Mouse (Mus musculus): Measurements from ENCODE around the gene Lpin2. TPM values are rescaled to one million over a fixed set of nuclear protein-coding genes. Genes with fewer than 3 reads are reported as not detected.

Gene Lpin2
- polyA plus RNA-seq, 1 experiment from 2014 or later: 48.0 TPM

DNA sequence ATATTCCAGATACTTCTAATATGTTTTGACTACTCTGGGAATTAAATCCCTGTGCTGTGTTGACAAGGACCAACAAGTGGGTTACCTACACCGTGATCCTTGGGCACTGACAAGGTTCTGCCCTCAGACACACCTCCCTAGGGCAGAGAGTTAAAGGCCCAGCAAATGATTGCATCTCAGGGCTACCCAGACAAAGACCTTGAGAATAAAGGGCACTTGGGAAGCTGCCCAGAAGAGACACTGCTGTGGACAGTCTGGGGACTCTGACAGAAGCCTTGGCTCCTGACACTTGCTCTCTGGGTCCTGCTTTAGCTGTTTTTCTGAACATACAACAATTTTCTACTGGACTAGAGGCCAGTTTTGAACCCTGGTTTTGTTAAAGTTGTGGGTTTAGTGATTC is 27.1 kb upstream of the Lpin2 start:
- Histone ChIP-seq H3K27me3 (ENCODE audit: poor library complexity, severe bottlenecking) (no peaks in the 10 kb centered on the region), H3K4me1 (peaks cover 36% of the 10 kb centered on the region), H3K27ac (peak overlapping the region; percentile 53; the same call in 1 of the 2 replicates), H3K4me3 (no peak overlapping the region), H3K9me3 (no peaks in the 10 kb centered on the region), H3K36me3 (replicated peaks) (no peaks in the 10 kb centered on the region)
- no peak for DNase-seq (ENCODE audit: extremely low spot score, low spot score)
- 68% methylated on average over 1 of the region's 1 CpGs for WGBS

DNA sequence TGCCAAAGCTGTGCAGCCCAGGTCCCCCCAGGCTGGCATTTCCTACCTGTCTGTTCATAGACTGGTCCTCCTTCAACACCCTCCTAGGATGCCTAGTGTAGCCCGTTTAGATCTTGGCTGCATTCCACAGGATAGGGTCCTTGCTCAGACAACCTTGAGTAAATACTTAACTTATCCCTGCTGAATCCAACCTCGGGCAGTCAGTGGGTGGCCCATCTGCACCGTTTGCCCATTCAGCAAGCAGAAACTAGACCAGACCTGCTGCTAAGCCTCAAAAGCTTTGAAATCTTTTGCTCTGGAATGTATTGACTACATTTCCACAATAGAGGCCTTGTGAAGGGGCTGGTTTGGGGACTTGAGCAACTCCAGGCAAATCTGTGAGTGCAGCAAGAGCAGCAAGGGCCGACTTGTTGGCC is 23.2 kb upstream of the Lpin2 start:
- no peaks in the 10 kb centered on the region for H3K27me3 ChIP-seq (ENCODE audit: poor library complexity, severe bottlenecking)
- no peaks in the 10 kb centered on the region for H3K9me3 ChIP-seq
- H3K27ac ChIP-seq: peak overlapping the region; percentile 83
- peak; percentile 44 for DNase-seq (ENCODE audit: extremely low spot score, low spot score)
- H3K36me3 ChIP-seq (replicated peaks): no peaks in the 10 kb centered on the region
- peaks cover 41% of the 10 kb centered on the region for H3K4me1 ChIP-seq
- no peak overlapping the region for H3K4me3 ChIP-seq
- WGBS: 15% methylated on average over 4 of the region's 4 CpGs

DNA sequence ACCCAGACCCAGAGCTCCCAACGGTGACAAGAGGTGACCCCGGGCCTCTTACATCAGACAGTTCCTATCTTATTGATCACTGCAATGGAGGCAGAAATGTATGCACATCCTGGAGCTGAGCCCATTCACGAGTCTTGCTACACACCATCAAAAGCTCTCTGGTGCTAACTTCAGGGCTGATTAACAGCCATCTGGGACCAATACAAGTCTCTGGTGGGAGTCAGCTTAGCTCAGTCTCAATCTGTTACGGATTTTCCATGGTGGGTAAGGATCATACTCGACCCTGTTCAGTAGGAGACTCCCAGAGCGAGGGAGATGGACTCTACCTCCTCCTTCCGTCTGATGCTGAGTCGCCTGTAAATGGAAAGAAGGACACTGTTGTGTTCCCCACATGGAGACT is 22.6 kb upstream of the Lpin2 start:
- peaks cover 35% of the 10 kb centered on the region for H3K4me1 ChIP-seq
- 64% methylated on average over 8 of the region's 8 CpGs for WGBS
- no peaks in the 10 kb centered on the region for H3K9me3 ChIP-seq
- H3K27ac ChIP-seq: peak overlapping the region; percentile 83
- H3K27me3 ChIP-seq (ENCODE audit: poor library complexity, severe bottlenecking): no peaks in the 10 kb centered on the region
- H3K4me3 ChIP-seq: no peak overlapping the region
- no peak for DNase-seq (ENCODE audit: extremely low spot score, low spot score)
- no peaks in the 10 kb centered on the region for H3K36me3 ChIP-seq (replicated peaks)

DNA sequence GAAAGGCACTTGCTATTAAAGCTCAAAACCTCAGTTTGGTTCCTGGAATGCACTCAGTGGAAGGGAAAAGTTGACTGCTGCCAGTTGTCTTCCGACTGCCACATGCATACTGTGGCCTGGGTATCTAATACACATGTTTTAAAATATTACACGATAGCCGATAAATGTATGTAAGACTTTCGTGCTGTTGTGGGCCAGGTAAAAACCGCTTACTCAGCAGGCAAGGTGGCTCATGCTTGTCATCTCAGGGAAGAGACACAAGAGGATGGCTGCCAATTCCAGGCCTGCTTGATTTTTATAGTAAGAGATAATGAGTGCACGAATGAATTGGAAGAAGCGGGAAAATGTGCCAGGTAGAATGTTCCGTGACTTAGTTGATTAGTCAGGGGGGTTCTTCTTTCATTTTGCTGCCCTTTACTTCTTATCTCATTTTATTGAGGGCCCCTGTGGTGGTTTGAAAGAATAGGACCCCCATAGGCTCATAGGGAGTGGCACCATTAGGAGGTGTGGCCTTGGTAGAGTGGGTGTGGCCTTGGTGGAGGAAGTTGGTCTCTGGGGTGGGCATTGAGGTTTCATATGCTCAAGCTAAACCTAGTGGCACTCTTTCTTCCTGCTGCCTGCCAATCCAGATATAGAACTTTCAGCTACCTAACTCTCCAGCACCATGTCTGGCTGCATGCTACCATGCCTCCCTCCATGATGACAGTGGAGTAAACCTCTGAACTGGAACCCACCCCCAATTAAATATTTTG is 21.9 kb upstream of the Lpin2 start:
- peaks cover 28% of the 10 kb centered on the region for H3K4me1 ChIP-seq
- DNase-seq (ENCODE audit: extremely low spot score, low spot score): no peak
- H3K27me3 ChIP-seq (ENCODE audit: poor library complexity, severe bottlenecking): no peaks in the 10 kb centered on the region
- H3K4me3 ChIP-seq: no peak overlapping the region
- WGBS: 93% methylated on average over 8 of the region's 8 CpGs
- no peaks in the 10 kb centered on the region for H3K36me3 ChIP-seq (replicated peaks)
- H3K9me3 ChIP-seq: no peaks in the 10 kb centered on the region
- no peak overlapping the region; the same call in 1 of the 2 replicates for H3K27ac ChIP-seq

DNA sequence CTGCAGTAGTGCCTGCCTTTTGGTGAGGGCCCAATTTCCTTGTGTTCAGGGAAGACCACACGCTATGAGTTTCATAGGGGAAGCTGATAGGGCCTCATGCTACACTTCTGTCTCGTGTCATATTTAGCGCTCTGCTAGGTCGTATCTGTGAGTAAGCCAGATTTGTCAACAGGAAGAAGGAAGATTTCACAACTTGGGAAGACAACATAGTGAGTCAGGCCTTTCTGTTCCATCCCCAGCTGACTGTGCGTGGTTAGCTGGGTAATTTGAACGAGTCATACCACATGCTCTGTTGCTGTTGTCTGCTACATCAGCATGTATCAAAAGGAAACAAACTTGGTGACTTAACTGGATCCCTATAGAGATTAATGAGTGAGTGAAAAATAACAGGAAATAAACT is 17.4 kb upstream of the Lpin2 start:
- WGBS: 89% methylated on average over 6 of the region's 6 CpGs
- Histone ChIP-seq H3K27me3 (ENCODE audit: poor library complexity, severe bottlenecking) (no peaks in the 10 kb centered on the region), H3K36me3 (replicated peaks) (no peaks in the 10 kb centered on the region), H3K27ac (no peak overlapping the region), H3K9me3 (no peaks in the 10 kb centered on the region), H3K4me3 (no peak overlapping the region), H3K4me1 (peaks cover 7% of the 10 kb centered on the region)
- DNase-seq (ENCODE audit: extremely low spot score, low spot score): no peak

DNA sequence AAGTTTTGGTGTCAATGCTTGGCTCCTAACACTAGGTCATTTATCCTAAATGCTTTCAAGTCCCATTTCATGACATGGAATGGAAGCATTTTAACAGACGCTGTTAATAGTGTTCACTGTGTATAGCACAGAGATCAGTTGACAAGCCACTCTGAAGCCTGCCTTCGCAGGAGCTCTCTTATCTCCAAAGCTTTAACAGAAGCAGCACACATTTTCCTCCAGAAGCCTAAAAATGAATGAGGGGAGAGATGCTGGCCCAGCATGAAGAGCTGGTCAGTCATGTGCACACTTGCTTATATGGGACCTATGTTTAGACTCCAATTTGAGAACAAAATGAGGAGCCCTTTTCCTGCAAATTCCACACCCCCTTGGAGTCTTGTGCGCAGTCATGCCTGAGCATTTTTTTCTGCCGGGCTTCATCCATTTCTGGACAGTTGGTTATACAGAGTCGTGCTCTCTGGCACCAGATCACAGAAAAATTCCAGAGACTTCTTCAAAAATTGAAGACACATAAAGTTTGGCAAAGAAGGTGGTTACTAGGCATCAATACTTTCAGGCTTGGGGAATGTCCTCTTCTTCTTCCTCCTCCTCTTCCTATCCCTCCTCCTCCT is 14.1 kb upstream of the Lpin2 start:
- Histone ChIP-seq H3K27me3 (ENCODE audit: poor library complexity, severe bottlenecking) (no peaks in the 10 kb centered on the region), H3K4me1 (no peaks in the 10 kb centered on the region), H3K9me3 (no peaks in the 10 kb centered on the region), H3K27ac (no peak overlapping the region), H3K4me3 (no peak overlapping the region), H3K36me3 (replicated peaks) (no peaks in the 10 kb centered on the region)
- peak; percentile 2 for DNase-seq (ENCODE audit: extremely low spot score, low spot score)
- 90% methylated on average over 5 of the region's 5 CpGs for WGBS

DNA sequence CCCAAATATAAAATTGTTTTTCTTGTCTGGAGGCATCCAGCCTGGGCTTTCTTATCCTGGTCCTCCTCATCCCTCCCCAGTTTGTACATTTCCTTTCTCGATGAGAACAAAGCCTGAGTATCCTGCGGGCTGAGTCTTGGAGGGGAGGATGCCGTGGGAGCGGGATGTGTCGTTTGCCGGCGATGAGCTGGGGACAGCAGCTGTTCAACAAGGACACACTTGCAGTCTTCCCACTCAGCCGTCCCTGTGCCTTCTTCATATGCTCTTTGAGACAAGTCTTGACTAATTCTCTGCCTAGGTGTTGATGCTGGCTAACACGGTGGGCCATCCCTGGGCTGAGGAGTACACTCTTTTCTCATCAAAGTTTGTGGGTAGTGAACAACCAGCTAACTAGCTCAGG is 13.5 kb upstream of the Lpin2 start:
- no peak overlapping the region for H3K4me3 ChIP-seq
- 78% methylated on average over 9 of the region's 9 CpGs for WGBS

DNA sequence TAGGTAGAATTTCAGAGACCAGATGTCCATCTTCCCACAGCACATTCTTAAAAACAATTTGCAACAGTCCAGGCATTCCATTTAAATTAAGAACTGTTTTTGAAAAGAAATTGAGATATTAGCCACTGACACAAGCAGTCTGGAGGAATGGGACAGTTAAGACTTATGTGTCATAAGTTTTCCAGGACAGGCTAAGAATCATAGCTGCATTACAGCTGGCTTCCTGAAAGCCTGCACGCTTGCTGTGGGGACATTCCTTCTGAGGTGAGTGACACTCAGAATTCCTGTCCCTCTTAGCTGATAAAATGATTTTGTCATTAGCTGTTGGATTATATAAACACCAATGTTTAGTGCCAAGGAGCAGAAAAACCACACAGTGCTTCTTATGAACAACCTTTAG is 12.7 kb upstream of the Lpin2 start:
- Histone ChIP-seq H3K27ac (no peak overlapping the region), H3K4me1 (no peaks in the 10 kb centered on the region), H3K4me3 (no peak overlapping the region), H3K9me3 (no peaks in the 10 kb centered on the region), H3K36me3 (replicated peaks) (no peaks in the 10 kb centered on the region), H3K27me3 (ENCODE audit: poor library complexity, severe bottlenecking) (no peaks in the 10 kb centered on the region)
- DNase-seq (ENCODE audit: extremely low spot score, low spot score): peak; percentile 3
- WGBS: 85% methylated on average over 1 of the region's 1 CpGs

More for the DNA sequence above, 13.5 kb upstream of the Lpin2 start:
- Histone ChIP-seq H3K4me1 (no peaks in the 10 kb centered on the region), H3K27me3 (ENCODE audit: poor library complexity, severe bottlenecking) (no peaks in the 10 kb centered on the region), H3K27ac (no peak overlapping the region), H3K9me3 (no peaks in the 10 kb centered on the region), H3K36me3 (replicated peaks) (no peaks in the 10 kb centered on the region)
- peak; percentile 9 for DNase-seq (ENCODE audit: extremely low spot score, low spot score)

DNA sequence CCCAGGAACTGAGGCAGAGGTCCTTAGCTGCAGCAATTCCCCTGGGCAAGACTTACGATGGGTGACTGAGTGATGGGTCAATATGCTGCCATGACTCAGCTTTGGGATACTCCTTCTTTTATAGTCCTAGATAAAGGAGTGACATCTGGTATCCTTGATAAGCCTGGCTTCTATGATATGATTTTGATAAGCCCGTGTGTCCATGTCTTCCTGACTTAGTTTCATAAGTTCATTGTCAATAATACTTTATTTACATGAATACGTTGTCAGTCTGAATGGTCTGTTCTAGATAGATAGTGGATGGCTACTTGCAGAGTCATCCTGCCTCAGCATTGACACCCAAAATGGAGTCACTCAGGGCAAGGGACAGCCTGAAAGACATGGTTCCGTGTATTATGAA is 11.2 kb upstream of the Lpin2 start:
- no peaks in the 10 kb centered on the region for H3K9me3 ChIP-seq
- H3K27me3 ChIP-seq (ENCODE audit: poor library complexity, severe bottlenecking): no peaks in the 10 kb centered on the region
- 91% methylated on average over 4 of the region's 4 CpGs for WGBS
- H3K27ac ChIP-seq: no peak overlapping the region
- H3K4me1 ChIP-seq: no peaks in the 10 kb centered on the region
- no peak overlapping the region for H3K4me3 ChIP-seq
- no peaks in the 10 kb centered on the region for H3K36me3 ChIP-seq (replicated peaks)
- peak; percentile 6 for DNase-seq (ENCODE audit: extremely low spot score, low spot score)

DNA sequence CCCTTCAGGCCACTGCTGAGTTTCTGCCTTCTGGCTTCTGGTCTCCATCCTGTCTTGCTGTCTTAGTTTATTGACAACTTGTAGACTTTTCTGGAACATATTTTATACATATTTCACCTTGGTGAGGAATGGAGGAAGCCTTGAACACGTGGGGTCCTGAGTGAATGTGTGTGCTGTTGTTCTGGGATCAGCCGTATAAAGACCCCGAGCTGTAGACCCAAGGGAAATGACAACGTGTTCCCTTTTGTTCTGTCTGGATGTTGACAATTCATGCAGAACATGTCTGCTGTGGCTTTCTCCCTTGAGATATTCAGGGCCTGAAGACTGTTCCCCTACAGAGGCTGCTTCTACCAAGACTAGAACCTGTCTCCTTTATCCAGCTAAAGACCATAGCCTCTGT is 5.0 kb upstream of the Lpin2 start:
- DNase-seq (ENCODE audit: extremely low spot score, low spot score): no peak
- WGBS: 75% methylated on average over 4 of the region's 4 CpGs

DNA sequence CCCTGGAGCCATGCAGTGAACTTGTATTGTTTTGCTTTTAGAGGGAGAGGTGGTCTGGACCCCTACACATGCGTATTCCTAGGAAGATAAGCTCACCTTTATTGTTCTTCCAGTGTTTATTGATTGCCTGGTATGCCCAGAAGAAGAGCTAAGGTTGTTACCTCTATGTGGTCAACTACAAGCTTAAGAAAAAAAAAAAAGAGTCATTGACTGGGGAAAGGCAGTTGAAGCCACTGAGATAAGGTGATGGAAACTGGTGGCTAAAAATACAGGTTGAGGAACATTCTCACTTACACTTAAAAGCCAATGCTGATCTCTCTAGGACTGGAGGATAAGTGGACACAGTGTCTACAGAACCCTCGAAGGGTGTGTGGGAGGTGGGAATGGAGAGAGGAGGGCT is 4.4 kb upstream of the Lpin2 start:
- 86% methylated on average over 2 of the region's 2 CpGs for WGBS
- Histone ChIP-seq H3K4me3 (no peak overlapping the region), H3K36me3 (replicated peaks) (no peaks in the 10 kb centered on the region), H3K27ac (no peak overlapping the region), H3K9me3 (no peaks in the 10 kb centered on the region), H3K4me1 (peaks cover 19% of the 10 kb centered on the region), H3K27me3 (ENCODE audit: poor library complexity, severe bottlenecking) (peaks cover 19% of the 10 kb centered on the region)
- DNase-seq (ENCODE audit: extremely low spot score, low spot score): no peak

More for the DNA sequence above, 5.0 kb upstream of the Lpin2 start:
- Histone ChIP-seq H3K27me3 (ENCODE audit: poor library complexity, severe bottlenecking) (peaks cover 19% of the 10 kb centered on the region), H3K9me3 (no peaks in the 10 kb centered on the region), H3K4me3 (no peak overlapping the region), H3K36me3 (replicated peaks) (no peaks in the 10 kb centered on the region), H3K27ac (no peak overlapping the region), H3K4me1 (peaks cover 14% of the 10 kb centered on the region)

DNA sequence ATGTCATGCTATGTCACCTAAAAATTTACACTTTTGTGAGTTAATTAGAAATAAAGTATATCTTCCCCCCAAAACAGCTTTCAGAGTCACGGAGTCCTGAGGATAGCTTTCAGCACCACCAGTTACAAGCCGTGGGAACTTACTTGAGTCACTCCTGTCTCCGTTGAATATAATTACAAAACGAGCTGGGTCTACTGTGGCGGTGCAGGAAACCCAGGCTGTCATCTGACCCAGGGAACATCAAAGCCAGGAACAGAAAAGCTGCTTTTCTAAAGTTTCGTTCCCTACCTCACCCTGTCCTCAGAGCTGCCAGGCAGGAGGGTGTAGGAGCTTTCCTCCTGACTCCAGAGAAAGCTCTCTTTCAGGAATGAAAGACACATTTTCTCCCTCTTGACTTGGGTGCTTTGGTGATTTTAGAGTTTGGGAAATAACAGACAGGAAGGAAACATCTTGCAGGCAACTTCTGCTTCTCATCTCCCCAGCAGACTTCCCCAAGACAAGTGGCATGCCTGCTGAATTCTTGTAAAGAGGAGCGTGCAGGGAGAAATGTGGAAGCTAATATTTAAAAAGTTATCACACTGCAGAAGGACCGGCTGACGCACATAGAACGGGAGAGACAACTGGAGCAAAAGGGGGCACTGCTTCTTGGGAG is 3.7 kb upstream of the Lpin2 start:
- Histone ChIP-seq H3K36me3 (replicated peaks) (no peaks in the 10 kb centered on the region), H3K4me1 (peaks cover 19% of the 10 kb centered on the region), H3K4me3 (no peak overlapping the region), H3K9me3 (no peaks in the 10 kb centered on the region), H3K27me3 (ENCODE audit: poor library complexity, severe bottlenecking) (peaks cover 19% of the 10 kb centered on the region), H3K27ac (no peak overlapping the region)
- WGBS: 60% methylated on average over 10 of the region's 10 CpGs
- no peak for DNase-seq (ENCODE audit: extremely low spot score, low spot score)

Data from forebrain, embryonic 10.5 days (tissue).